Mouse (Mus musculus): ENCODE data around the gene Sh3bp5l. TPM values are rescaled to one million over a fixed set of nuclear protein-coding genes. Genes with fewer than 3 reads are reported as not detected.

The Sh3bp5l gene
- polyA plus RNA-seq, 1 experiment, result 33.6 TPM

GRCm38 (mm10) chr11:58315536-58316168 is 14.9 kb upstream of the Sh3bp5l start:
- Histone ChIP-seq H3K27ac (ENCODE audit: insufficient read depth, low read length) (no peak overlapping the region), H3K9ac (ENCODE audit: low read depth, poor library complexity, severe bottlenecking) (no peak overlapping the region), H3K9me3 (replicated peaks; ENCODE audit: control insufficient read depth, insufficient read depth, low read length, poor library complexity, severe bottlenecking) (no peaks in the 10 kb centered on the region), H3K4me1 (ENCODE audit: control insufficient read depth, insufficient read depth, low read length) (no peaks in the 10 kb centered on the region), H3K36me3 (ENCODE audit: control insufficient read depth, insufficient read depth, low read length, poor library complexity, severe bottlenecking) (peaks cover 15% of the 10 kb centered on the region; the same call in 1 of the 2 replicates), H3K27me3 (ENCODE audit: control insufficient read depth, insufficient read depth, low read length, poor library complexity, severe bottlenecking) (no peaks in the 10 kb centered on the region), H3K4me3 (ENCODE audit: low read depth, low read length) (no peak overlapping the region)
- no peak for TF ChIP-seq POLR2A (IDR thresholded peaks at IDR 0.05; ENCODE audit: insufficient read depth, low read length)

DNA sequence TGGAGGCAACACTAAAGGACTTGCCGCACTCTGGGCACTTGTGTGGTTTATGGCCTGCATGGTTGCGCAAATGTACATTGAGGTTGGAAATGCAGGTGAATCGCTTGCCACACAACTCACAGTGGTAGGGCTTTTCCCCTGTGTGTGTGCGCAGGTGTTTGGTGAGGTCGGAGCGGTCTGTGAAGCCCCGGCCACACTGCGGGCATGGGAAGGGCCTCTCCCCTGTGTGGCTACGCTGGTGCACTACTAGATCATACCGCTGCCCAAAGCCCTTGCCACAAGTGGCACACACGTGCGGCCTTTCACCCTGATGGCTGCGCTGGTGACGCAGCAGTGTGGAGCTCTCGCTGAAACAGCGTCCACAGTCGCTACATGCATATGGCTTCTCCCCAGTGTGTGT is 14.2 kb upstream of the Sh3bp5l start:
- Histone ChIP-seq H3K4me3 (ENCODE audit: low read depth, low read length) (peak overlapping the region; percentile 34), H3K9ac (ENCODE audit: low read depth, poor library complexity, severe bottlenecking) (peak overlapping the region; percentile 19; the same call in 1 of the 2 replicates), H3K27ac (ENCODE audit: insufficient read depth, low read length) (no peak overlapping the region), H3K9me3 (replicated peaks; ENCODE audit: control insufficient read depth, insufficient read depth, low read length, poor library complexity, severe bottlenecking) (no peaks in the 10 kb centered on the region), H3K36me3 (ENCODE audit: control insufficient read depth, insufficient read depth, low read length, poor library complexity, severe bottlenecking) (peaks cover 14% of the 10 kb centered on the region; the same call in 1 of the 2 replicates), H3K4me1 (ENCODE audit: control insufficient read depth, insufficient read depth, low read length) (no peaks in the 10 kb centered on the region), H3K27me3 (ENCODE audit: control insufficient read depth, insufficient read depth, low read length, poor library complexity, severe bottlenecking) (no peaks in the 10 kb centered on the region)
- no peak for TF ChIP-seq POLR2A (IDR thresholded peaks at IDR 0.05; ENCODE audit: insufficient read depth, low read length)
- no peak for TF ChIP-seq EP300 (IDR thresholded peaks at IDR 0.05; ENCODE audit: insufficient read depth, low read depth, low read length)
- TF ChIP-seq CTCF (IDR thresholded peaks at IDR 0.05; ENCODE audit: low read depth, low read length), result no peak

DNA sequence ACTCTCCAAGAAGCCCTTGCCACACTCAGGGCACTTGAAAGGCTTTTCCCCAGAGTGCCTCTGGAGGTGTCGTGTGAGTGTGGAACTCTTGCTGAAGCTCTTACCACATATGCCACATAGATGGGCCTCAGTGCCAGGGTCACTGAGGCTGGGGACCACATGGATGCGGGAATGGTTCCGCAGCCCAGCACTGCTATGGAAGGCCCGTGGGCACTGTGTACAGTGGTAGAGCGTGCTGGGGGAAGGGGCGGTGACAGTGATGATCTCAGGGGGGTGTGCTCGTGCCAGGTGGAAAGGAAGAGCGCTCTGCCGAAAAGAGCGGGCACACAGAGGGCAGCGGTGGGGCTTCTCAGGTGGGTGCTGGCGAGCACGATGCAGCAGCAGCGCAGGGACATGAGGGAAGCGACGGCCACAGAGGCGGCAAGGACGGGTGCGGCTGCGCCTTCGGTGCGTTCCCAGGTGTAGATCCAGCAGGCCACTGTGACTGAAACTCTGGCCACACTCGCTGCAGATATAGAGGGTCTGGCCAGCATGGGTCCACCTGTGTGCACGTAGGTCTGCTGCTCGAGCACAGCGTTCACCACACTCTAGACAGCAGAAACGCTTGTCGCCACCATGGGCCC is 13.6 kb upstream of the Sh3bp5l start:
- TF ChIP-seq CTCF (IDR thresholded peaks at IDR 0.05; ENCODE audit: low read depth, low read length) (no peak), EP300 (IDR thresholded peaks at IDR 0.05; ENCODE audit: insufficient read depth, low read depth, low read length) (no peak), POLR2A (IDR thresholded peaks at IDR 0.05; ENCODE audit: insufficient read depth, low read length) (no peak)
- H3K9ac ChIP-seq (ENCODE audit: low read depth, poor library complexity, severe bottlenecking), result peak overlapping the region; percentile 19; the same call in 1 of the 2 replicates
- H3K9me3 ChIP-seq (replicated peaks; ENCODE audit: control insufficient read depth, insufficient read depth, low read length, poor library complexity, severe bottlenecking), result no peaks in the 10 kb centered on the region
- H3K36me3 ChIP-seq (ENCODE audit: control insufficient read depth, insufficient read depth, low read length, poor library complexity, severe bottlenecking), result peaks cover 11% of the 10 kb centered on the region; the same call in 1 of the 2 replicates
- H3K27me3 ChIP-seq (ENCODE audit: control insufficient read depth, insufficient read depth, low read length, poor library complexity, severe bottlenecking), result no peaks in the 10 kb centered on the region
- peak overlapping the region; percentile 34 for H3K4me3 ChIP-seq (ENCODE audit: low read depth, low read length)
- no peak overlapping the region for H3K27ac ChIP-seq (ENCODE audit: insufficient read depth, low read length)
- H3K4me1 ChIP-seq (ENCODE audit: control insufficient read depth, insufficient read depth, low read length), result no peaks in the 10 kb centered on the region

DNA sequence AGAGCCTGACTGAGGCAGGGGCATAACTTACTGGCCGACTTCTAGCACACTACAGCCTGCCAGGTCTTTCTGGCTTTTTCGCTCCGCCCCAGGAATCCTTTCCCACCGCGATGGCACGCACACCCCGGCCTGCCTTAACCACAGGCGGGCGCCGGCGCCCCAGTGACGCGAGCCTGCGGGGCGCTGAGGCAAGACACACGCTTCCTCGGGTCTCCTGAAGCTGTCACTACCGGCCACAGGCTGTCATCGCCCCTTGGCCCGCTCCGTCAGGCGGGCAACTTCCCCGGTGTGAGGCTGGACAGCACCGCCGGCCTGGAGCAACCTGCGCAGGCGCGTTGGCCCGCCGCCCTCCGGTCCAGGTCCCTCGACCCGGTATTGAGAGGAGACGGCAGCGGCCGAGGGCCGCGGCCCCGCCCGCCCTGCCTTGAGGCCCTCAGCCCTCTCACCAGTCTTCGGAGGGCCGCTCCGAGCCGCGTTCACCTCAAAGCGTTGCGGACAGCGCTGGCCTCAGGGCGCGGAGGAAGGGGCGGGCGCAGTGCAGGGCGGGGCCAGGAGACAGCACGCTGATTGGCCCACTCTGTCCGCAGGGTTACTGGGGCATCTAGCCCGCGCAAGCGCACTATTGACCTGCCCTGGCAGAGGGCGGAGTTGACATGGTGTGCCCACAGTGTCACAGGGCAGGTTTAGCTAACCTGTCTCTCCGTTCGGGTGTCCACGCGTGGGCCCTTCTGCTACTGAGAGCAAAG is 7.5 kb upstream of the Sh3bp5l start:
- H3K27me3 ChIP-seq (ENCODE audit: control insufficient read depth, insufficient read depth, low read length, poor library complexity, severe bottlenecking), result no peaks in the 10 kb centered on the region
- H3K4me3 ChIP-seq (ENCODE audit: low read depth, low read length), result peak overlapping the region; percentile 80
- peaks cover 4% of the 10 kb centered on the region for H3K36me3 ChIP-seq (ENCODE audit: control insufficient read depth, insufficient read depth, low read length, poor library complexity, severe bottlenecking)
- H3K27ac ChIP-seq (ENCODE audit: insufficient read depth, low read length), result no peak overlapping the region
- TF ChIP-seq POLR2A (IDR thresholded peaks at IDR 0.05; ENCODE audit: insufficient read depth, low read length) (peak; percentile 47), CTCF (IDR thresholded peaks at IDR 0.05; ENCODE audit: low read depth, low read length) (no peak), EP300 (IDR thresholded peaks at IDR 0.05; ENCODE audit: insufficient read depth, low read depth, low read length) (no peak)
- no peaks in the 10 kb centered on the region for H3K4me1 ChIP-seq (ENCODE audit: control insufficient read depth, insufficient read depth, low read length)
- peak overlapping the region; percentile 41 for H3K9ac ChIP-seq (ENCODE audit: low read depth, poor library complexity, severe bottlenecking)
- H3K9me3 ChIP-seq (replicated peaks; ENCODE audit: control insufficient read depth, insufficient read depth, low read length, poor library complexity, severe bottlenecking), result no peaks in the 10 kb centered on the region

GRCm38 (mm10) chr11:58323570-58324340 is 6.8 kb upstream of the Sh3bp5l start:
- H3K4me3 ChIP-seq (ENCODE audit: low read depth, low read length), result peak overlapping the region; percentile 80
- H3K36me3 ChIP-seq (ENCODE audit: control insufficient read depth, insufficient read depth, low read length, poor library complexity, severe bottlenecking), result peaks cover 4% of the 10 kb centered on the region
- H3K27me3 ChIP-seq (ENCODE audit: control insufficient read depth, insufficient read depth, low read length, poor library complexity, severe bottlenecking), result no peaks in the 10 kb centered on the region
- H3K4me1 ChIP-seq (ENCODE audit: control insufficient read depth, insufficient read depth, low read length), result no peaks in the 10 kb centered on the region
- no peaks in the 10 kb centered on the region for H3K9me3 ChIP-seq (replicated peaks; ENCODE audit: control insufficient read depth, insufficient read depth, low read length, poor library complexity, severe bottlenecking)
- no peak for TF ChIP-seq CTCF (IDR thresholded peaks at IDR 0.05; ENCODE audit: low read depth, low read length)
- no peak for TF ChIP-seq POLR2A (IDR thresholded peaks at IDR 0.05; ENCODE audit: insufficient read depth, low read length)
- TF ChIP-seq EP300 (IDR thresholded peaks at IDR 0.05; ENCODE audit: insufficient read depth, low read depth, low read length), result no peak
- no peak overlapping the region for H3K27ac ChIP-seq (ENCODE audit: insufficient read depth, low read length)
- H3K9ac ChIP-seq (ENCODE audit: low read depth, poor library complexity, severe bottlenecking), result peak overlapping the region; percentile 41

Data from ES-Bruce4 (cell line).